Mouse (Mus musculus) skeletal muscle tissue, adult 2 months (tissue): ENCODE results near the gene Batf.

ENCODE experiments used
- DNase-seq: peaks from one replicate; pipeline ENCODE4 v3.0.0-alpha.2; 2012; ENCODE audit warnings: low read depth, low spot score

Batf gene

GRCm38 (mm10) chr12:85726729-85727397 lies 40.4 kb downstream of the Batf start:
- no peak for DNase-seq

- DNase-seq: no peak
Measured at GRCm38 (mm10) chr12:85728181-85728580, 41.7 kb downstream of the Batf start.

GRCm38 (mm10) chr12:85729022-85729944 lies 42.8 kb downstream of the Batf start:
- DNase-seq: no peak

GRCm38 (mm10) chr12:85729945-85730290 lies 43.4 kb downstream of the Batf start:
- no peak for DNase-seq

- no peak for DNase-seq
Measured at GRCm38 (mm10) chr12:85736203-85736602, 49.7 kb downstream of the Batf start.

- no peak for DNase-seq
Measured at GRCm38 (mm10) chr12:85736960-85737359, 50.5 kb downstream of the Batf start.

- peak; percentile 65 for DNase-seq
Measured at GRCm38 (mm10) chr12:85745827-85746695, 59.6 kb downstream of the Batf start, which contains the start of gene Flvcr2. TSS of gene Flvcr2 (plus strand) at chr12:85746539.

GRCm38 (mm10) chr12:85746696-85747219 lies 60.3 kb downstream of the Batf start:
- DNase-seq: no peak

GRCm38 (mm10) chr12:85747343-85747742 lies 60.9 kb downstream of the Batf start:
- DNase-seq: no peak

GRCm38 (mm10) chr12:85749861-85750260 lies 63.4 kb downstream of the Batf start:
- no peak for DNase-seq

- no peak for DNase-seq
Measured at GRCm38 (mm10) chr12:85752116-85752515, 65.6 kb downstream of the Batf start.

GRCm38 (mm10) chr12:85753223-85753622 lies 66.8 kb downstream of the Batf start:
- DNase-seq: no peak

- DNase-seq: no peak
Measured at GRCm38 (mm10) chr12:85754611-85755265, 68.3 kb downstream of the Batf start.

- no peak for DNase-seq
Measured at GRCm38 (mm10) chr12:85756455-85756854, 70.0 kb downstream of the Batf start.

- DNase-seq: no peak
Measured at GRCm38 (mm10) chr12:85757074-85757473, 70.6 kb downstream of the Batf start.
